15 mouse cellular contexts compared by ENCODE assay signal in genomic region chr1:73726658-73727057, GRCm38 (mm10).
"Had no signal": no experiment of that assay in that cellular context is flagged by ENCODE, and none has a peak within 500 bp of the region (broad histone marks: within the 10 kb centered on the region; RNA-seq: fewer than 3 reads in every experiment).

No protein-coding gene starts in this region.

- H3K4me3 ChIP-seq: kidney, embryonic 15.5 days; limb, embryonic 12.5 days; liver, embryonic 13.5 days; lung, embryonic 15.5 days; midbrain, embryonic 13.5 days; myocyte; neural tube, embryonic 12.5 days had no signal

- H3K27ac ChIP-seq: kidney, embryonic 15.5 days; limb, embryonic 12.5 days; liver, embryonic 13.5 days; lung, embryonic 15.5 days; midbrain, embryonic 13.5 days; neural tube, embryonic 12.5 days; stomach, postnatal 0 days had no signal

- DNase-seq: kidney, postnatal 14 days; layer of hippocampus, adult 9-11 months; layer of hippocampus, postnatal 36 days; liver; liver, embryonic 13.5 days; liver, postnatal 0 days; lung, postnatal 36 days; thymus, postnatal 4 days had no signal

- H3K27me3 ChIP-seq: kidney, embryonic 15.5 days; limb, embryonic 12.5 days; liver, embryonic 13.5 days; lung, embryonic 15.5 days; midbrain, embryonic 13.5 days; neural tube, embryonic 12.5 days had no signal

- H3K4me1 ChIP-seq: kidney, embryonic 15.5 days; limb, embryonic 12.5 days; liver, embryonic 13.5 days; midbrain, embryonic 13.5 days; neural tube, embryonic 12.5 days had no signal

- ATAC-seq: liver, postnatal 0 days; midbrain, embryonic 13.5 days had no signal
